Mouse (Mus musculus): ENCODE results near the gene Rab2b. TPM values are rescaled to one million over a fixed set of nuclear protein-coding genes. Genes with fewer than 3 reads are reported as not detected.

Rab2b gene
- 10 to 100 TPM; 35.8 to 37.2 TPM for total RNA-seq (2021)
- long read RNA-seq, experiment 1, transcript Rab2b-201 (8 exons, 2,906 nt): major isoform, 49 of 60 reads
- long read RNA-seq, experiment 1, partial matches to known transcripts: 9 of 60 reads
- long read RNA-seq, experiment 1, other reads (novel, unspliced or antisense): 2 of 60 reads
- long read RNA-seq, experiment 2, transcript Rab2b-201 (8 exons, 2,906 nt): major isoform, 34 of 40 reads
- long read RNA-seq, experiment 2, partial matches to known transcripts: 1 of 40 reads
- long read RNA-seq, experiment 2, other reads (novel, unspliced or antisense): 5 of 40 reads

- peak within 1 kb of the TSS; percentile 92 for H3K4me3 ChIP-seq
- TF ChIP-seq CTCF (IDR thresholded peaks at IDR 0.05): peak; percentile 99
- peak within 1 kb of the TSS; percentile 91 for H3K27ac ChIP-seq
- intact Hi-C loops (cut with DNase I): loop anchor here (1.0 to 5.0 kb wide), 3 partner anchors 22 to 82 kb away; partner anchors contain the start of genes Chd8, Mettl3 and Supt16
- DNase-seq (ENCODE audit: extremely low spot score in 1 of 2, low spot score in 2 of 2): peak; percentile 99 to 100
Measured at GRCm38 (mm10) chr14:52278932-52279746, at the start of gene Rab2b, which contains the start of gene Tox4. Gene Rab2b, minus strand, starts transcription at chr14:52279545. Gene Tox4, plus strand, starts transcription at chr14:52279146.

- no peak for DNase-seq (ENCODE audit: extremely low spot score in 1 of 2, low spot score in 2 of 2)
- H3K4me3 ChIP-seq: peak within 1 kb of the TSS; percentile 28
- intact Hi-C loops (cut with DNase I): no loop called here
- TF ChIP-seq CTCF (IDR thresholded peaks at IDR 0.05): no peak
- H3K27ac ChIP-seq: peak within 1 kb of the TSS; percentile 40
Measured at GRCm38 (mm10) chr14:52327910-52328812, 48.8 kb upstream of the Rab2b start, which contains the start of gene Sall2. Gene Sall2, minus strand, starts transcription at chr14:52328762.

GRCm38 (mm10) chr14:52327375-52327901 lies 48.1 kb upstream of the Rab2b start:
- DNase-seq (ENCODE audit: extremely low spot score in 1 of 2, low spot score in 2 of 2): no peak
- Histone ChIP-seq H3K27ac (peak overlapping the region; percentile 40), H3K4me3 (peak overlapping the region; percentile 28)
- intact Hi-C loops (cut with DNase I): no loop called here
- no peak for TF ChIP-seq CTCF (IDR thresholded peaks at IDR 0.05)

GRCm38 (mm10) chr14:52325890-52326289 lies 46.5 kb upstream of the Rab2b start:
- TF ChIP-seq CTCF (IDR thresholded peaks at IDR 0.05): peak; percentile 49
- Histone ChIP-seq H3K4me3 (no peak overlapping the region), H3K27ac (no peak overlapping the region)
- intact Hi-C loops (cut with DNase I): no loop called here
- no peak for DNase-seq (ENCODE audit: extremely low spot score in 1 of 2, low spot score in 2 of 2)

GRCm38 (mm10) chr14:52319361-52319760 lies 40.0 kb upstream of the Rab2b start:
- no peak for DNase-seq (ENCODE audit: extremely low spot score in 1 of 2, low spot score in 2 of 2)
- Histone ChIP-seq H3K4me3 (no peak overlapping the region), H3K27ac (no peak overlapping the region)
- TF ChIP-seq CTCF (IDR thresholded peaks at IDR 0.05): no peak
- intact Hi-C loops (cut with DNase I): loop anchor here (10.0 kb wide), 1 partner anchor 295 kb away; the partner anchor contains the start of gene Zfp219

GRCm38 (mm10) chr14:52316441-52317225 lies 37.3 kb upstream of the Rab2b start:
- H3K4me3 ChIP-seq: peak overlapping the region; percentile 83
- TF ChIP-seq CTCF (IDR thresholded peaks at IDR 0.05): no peak
- peak overlapping the region; percentile 93 for H3K27ac ChIP-seq
- no peak for DNase-seq (ENCODE audit: extremely low spot score in 1 of 2, low spot score in 2 of 2)
- intact Hi-C loops (cut with DNase I): loop anchor here (10.0 kb wide), 1 partner anchor 292 kb away; the partner anchor contains the start of gene Zfp219

GRCm38 (mm10) chr14:52315792-52316440 lies 36.6 kb upstream of the Rab2b start:
- Histone ChIP-seq H3K27ac (peak overlapping the region; percentile 93), H3K4me3 (peak overlapping the region; percentile 83)
- peak; percentile 77 to 80 for DNase-seq (ENCODE audit: extremely low spot score in 1 of 2, low spot score in 2 of 2)
- no peak for TF ChIP-seq CTCF (IDR thresholded peaks at IDR 0.05)
- intact Hi-C loops (cut with DNase I): loop anchor here (10.0 kb wide), 1 partner anchor 291 kb away; the partner anchor contains the start of gene Zfp219

GRCm38 (mm10) chr14:52315283-52315780 lies 36.0 kb upstream of the Rab2b start:
- Histone ChIP-seq H3K4me3 (peak overlapping the region; percentile 83), H3K27ac (peak overlapping the region; percentile 93)
- no peak for DNase-seq (ENCODE audit: extremely low spot score in 1 of 2, low spot score in 2 of 2)
- intact Hi-C loops (cut with DNase I): loop anchor here (10.0 kb wide), 1 partner anchor 291 kb away; the partner anchor contains the start of gene Zfp219
- TF ChIP-seq CTCF (IDR thresholded peaks at IDR 0.05): no peak

- Histone ChIP-seq H3K27ac (no peak overlapping the region), H3K4me3 (no peak overlapping the region; the same call in 1 of the 2 replicates)
- intact Hi-C loops (cut with DNase I): loop anchor here (10.0 kb wide), 1 partner anchor 290 kb away; the partner anchor contains the start of gene Zfp219
- no peak for DNase-seq (ENCODE audit: extremely low spot score in 1 of 2, low spot score in 2 of 2)
- no peak for TF ChIP-seq CTCF (IDR thresholded peaks at IDR 0.05)
Measured at GRCm38 (mm10) chr14:52314808-52315150, 35.4 kb upstream of the Rab2b start.
